Mouse (Mus musculus) liver, postnatal 0 days (tissue): ENCODE measurements around the gene Ntng1.

Experiments used
- CTCF ChIP-seq: sonication (generic); IDR thresholded peaks from 2 replicates; pipeline ENCODE4 v1.5.1; 2016; ENCODE audit warnings: antibody characterized with exemption, low read depth
- EP300 ChIP-seq: IDR thresholded peaks from 2 replicates; pipeline ENCODE4 v1.6.1; 2016; ENCODE audit warnings: antibody characterized with exemption, low read depth, mild to moderate bottlenecking

DNA sequence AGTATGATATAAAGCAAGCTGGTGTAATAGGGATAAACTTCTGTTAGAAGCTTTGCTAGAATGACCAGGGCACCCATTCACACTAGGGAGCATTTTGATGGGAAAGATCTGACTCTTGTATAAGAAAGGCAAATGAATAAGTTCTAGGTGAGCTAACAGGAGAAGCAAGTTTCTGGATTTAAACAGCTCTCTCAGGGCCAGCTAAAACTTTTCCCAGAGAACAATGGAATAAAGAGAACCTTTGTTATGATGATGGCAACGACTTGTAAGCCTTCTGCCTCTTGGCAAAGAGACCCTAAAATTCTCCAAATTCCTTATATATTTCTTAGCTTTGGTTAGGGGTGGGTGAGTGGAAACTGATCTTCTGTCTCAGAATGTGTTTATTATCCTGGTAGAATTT lies 7.7 kb downstream of the Ntng1 start:
- no peak for TF ChIP-seq CTCF
- no peak for TF ChIP-seq EP300
